In the genomic region with DNA sequence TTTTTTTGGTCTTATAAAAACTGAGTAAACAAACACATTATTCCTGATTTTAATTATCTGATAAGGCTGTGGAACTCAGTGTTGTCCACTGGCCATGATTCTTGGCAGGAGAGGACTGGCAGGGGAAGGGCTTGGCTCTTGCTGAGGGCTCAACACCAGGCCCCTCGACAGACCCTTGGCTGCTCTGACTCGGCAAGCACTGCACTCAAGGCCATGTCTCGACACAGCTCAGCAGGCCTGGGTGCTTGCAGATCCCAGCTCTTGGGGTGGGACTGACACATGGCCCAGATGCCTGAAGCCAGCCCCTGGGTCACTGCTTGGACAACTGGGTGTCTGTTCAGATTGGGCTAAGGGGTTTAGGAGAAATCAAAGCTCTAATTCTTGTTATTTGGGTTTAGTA, we compare ENCODE assay signal across 12 mouse cellular contexts. TPM values are rescaled to one million over a fixed set of nuclear protein-coding genes. Genes with fewer than 3 reads are reported as not detected.
DNase-seq lines count a peak whose midpoint lies in the region; ATAC-seq lines count a peak whose summit lies in the region.
"Had no signal": no experiment of that assay in that cellular context is flagged by ENCODE, and none has a peak within 500 bp of the region (broad histone marks: within the 10 kb centered on the region; RNA-seq: fewer than 3 reads in every experiment).

No protein-coding gene starts in this region.

- intact Hi-C loops in heart, postnatal 14 days (cut with DNase I), result no loop called here

- peak; percentile 98 for DNase-seq in heart, adult 11 months
- no peak for DNase-seq in heart, adult 8-10 months (ENCODE audit: low spot score)
- DNase-seq in ovary, postnatal 36 days (ENCODE audit: low spot score), result peak; percentile 39
- no peak for DNase-seq in ovary, postnatal 14 days (ENCODE audit: low spot score)
- peak; percentile 31 to 37 for DNase-seq in heart, postnatal 14 days
- DNase-seq in lung, postnatal 14 days, result peak; percentile 53
- DNase-seq: cerebellum, adult 2 months; layer of hippocampus, adult 9-11 months; lung, embryonic 14.5 days had no signal

- ATAC-seq in megakaryocyte progenitor cell, adult 5-6 weeks (replicated peaks; ENCODE audit: poor library complexity), result no peak
- ATAC-seq in frontal cortex, adult (ENCODE audit: low TSS enrichment), result no peak
- ATAC-seq: midbrain, embryonic 15.5 days had no signal

RNA-seq across cellular contexts. Expression of gene Mindy4, which starts 11.4 kb away (rescaled TPM):
- total RNA-seq in heart, adult 8-10 months (2022), result 1 to 10 TPM; 3.7 to 6.6 (median 4.6) TPM
- 1 to 10 TPM; 3.7 to 4.9 TPM for total RNA-seq in heart, postnatal 14 days (2021)
- 2.0 and 3.0 TPM in 2 replicates for total RNA-seq in megakaryocyte progenitor cell, adult 5-6 weeks (2015)
- total RNA-seq in megakaryocyte progenitor cell, adult 5-6 weeks (2017), result 4.6 and 5.7 TPM in 2 replicates

RNA-seq across cellular contexts. Expression of gene Inmt, which starts 39.7 kb away (rescaled TPM):
- 100 to 1,000 TPM in 1 of 4 experiments, 10 to 100 TPM in 3; 24.3 to 119 (median 52.8) TPM for total RNA-seq in heart, adult 8-10 months (2022)
- 1 to 10 TPM in 1 of 2 experiments, under 1 TPM in 1; 0.68 to 4.2 TPM for total RNA-seq in heart, postnatal 14 days (2021)
- not detected in 2 replicates for total RNA-seq in megakaryocyte progenitor cell, adult 5-6 weeks (2015)
- total RNA-seq in megakaryocyte progenitor cell, adult 5-6 weeks (2017), result not detected in 2 replicates

Comparison
In these comparisons a context has a peak if more than half of its experiments do, and no peak if none do; other contexts are left out.
1. DNase-seq: peak in heart, adult 11 months (single experiment), ovary, postnatal 36 days (single experiment), heart, postnatal 14 days (2 of 2) and lung, postnatal 14 days (single experiment); none in heart, adult 8-10 months (single experiment) and ovary, postnatal 14 days (single experiment).
2. RNA of gene Inmt, which starts 39.7 kb away (total RNA-seq): 24.3 to 119 TPM in heart, adult 8-10 months; 0.68 to 4.2 TPM in heart, postnatal 14 days and not detected in megakaryocyte progenitor cell, adult 5-6 weeks; every median in the first group is over 4 times any median in the second.